Mouse (Mus musculus): ENCODE results near the gene Paox. TPM values are rescaled to one million over a fixed set of nuclear protein-coding genes. Genes with fewer than 3 reads are reported as not detected.
A peak's percentile ranks its signal among the peaks of the same experiment; 100 is the strongest.

Gene Paox
- 18.1 and 19.2 TPM in 2 replicates for polyA plus RNA-seq (2015; fragmentation: Nextera tagmentation; extraction: Ambion mirVana)

DNA sequence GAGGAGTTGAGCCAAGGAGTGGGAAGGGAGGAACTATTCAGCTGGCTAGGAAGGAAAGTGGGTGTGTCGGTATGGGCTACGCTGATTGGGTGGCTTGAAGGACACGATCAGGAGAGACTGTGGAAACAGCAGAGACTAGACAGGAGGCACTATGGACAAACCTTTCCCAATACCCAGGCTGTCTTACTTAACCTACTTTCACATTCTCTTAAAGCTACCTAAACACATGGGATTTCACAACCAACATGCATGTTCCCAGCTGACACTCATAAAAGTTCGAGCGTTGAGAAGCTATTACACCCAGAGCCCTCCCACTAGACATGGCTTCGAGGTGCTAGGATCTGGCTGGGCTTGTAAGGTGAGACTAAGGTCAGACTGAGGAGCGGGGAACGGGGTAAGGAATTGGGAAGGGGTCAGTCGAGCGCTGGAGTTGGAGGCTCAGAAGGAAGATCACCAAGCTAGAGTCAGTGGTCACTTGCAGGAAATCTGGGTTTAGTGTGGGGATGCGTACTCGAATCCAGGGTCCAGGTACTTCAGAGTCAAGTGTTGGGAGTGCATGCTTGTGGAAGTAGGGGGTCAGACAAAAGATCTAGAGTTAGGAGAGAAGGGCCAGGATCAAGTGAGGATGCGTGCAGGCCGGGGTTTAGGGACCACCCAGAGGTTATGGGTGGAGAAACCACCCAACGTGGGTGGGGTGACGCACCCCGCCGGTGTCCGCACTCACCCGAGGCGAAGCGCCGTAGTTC lies at the start of gene Paox:
Gene Paox (plus strand): TSS at position 217 of the 746 bp plus-strand sequence.
- no peaks in the 10 kb centered on the region for H3K27me3 ChIP-seq
- ATAC-seq (ENCODE audit: insufficient number of reproducible peaks, insufficient read depth, low FRiP score, low TSS enrichment, low read depth): 0 out of 2 replicates have a peak, but pooled peaks have one; percentile 59
- peak within 1 kb of the TSS; percentile 86 for H3K27ac ChIP-seq
- no peaks in the 10 kb centered on the region for H3K9me3 ChIP-seq
- 1% methylated on average over 23 of the region's 23 CpGs for WGBS
- peak within 1 kb of the TSS; percentile 85 for H3K4me2 ChIP-seq
- H3K9ac ChIP-seq: peak within 1 kb of the TSS; percentile 87
- peaks cover 22% of the 10 kb centered on the region for H3K36me3 ChIP-seq
- peaks cover 11% of the 10 kb centered on the region for H3K4me1 ChIP-seq
- H3K4me3 ChIP-seq: peak within 1 kb of the TSS; percentile 79

DNA sequence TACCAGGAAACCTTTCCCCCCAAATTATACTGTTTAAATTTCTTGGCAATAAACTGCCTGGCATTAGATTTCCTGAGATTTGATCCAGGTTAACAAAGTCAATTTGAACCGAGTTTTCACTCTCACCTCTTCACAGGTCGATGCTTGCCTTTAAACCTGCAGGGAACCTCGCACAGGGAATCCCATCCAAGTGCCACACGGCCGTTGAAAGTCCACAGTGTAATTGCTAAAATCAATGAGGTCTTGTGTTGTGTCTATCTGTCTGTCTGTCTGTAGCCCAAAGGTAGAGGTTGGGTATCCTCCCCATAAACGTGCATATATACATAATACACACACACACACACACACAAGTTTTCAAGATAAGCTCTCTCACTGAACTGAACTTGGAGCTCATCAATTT lies 48.2 kb upstream of the Paox start:
- Histone ChIP-seq H3K36me3 (no peaks in the 10 kb centered on the region), H3K27ac (no peak overlapping the region), H3K4me2 (no peak overlapping the region), H3K9ac (no peak overlapping the region), H3K4me1 (no peaks in the 10 kb centered on the region; the same call in 1 of the 2 replicates), H3K27me3 (peaks cover 66% of the 10 kb centered on the region), H3K4me3 (no peak overlapping the region), H3K9me3 (no peaks in the 10 kb centered on the region)
- 56% methylated on average over 6 of the region's 6 CpGs for WGBS
- ATAC-seq (ENCODE audit: insufficient number of reproducible peaks, insufficient read depth, low FRiP score, low TSS enrichment, low read depth): no peak

DNA sequence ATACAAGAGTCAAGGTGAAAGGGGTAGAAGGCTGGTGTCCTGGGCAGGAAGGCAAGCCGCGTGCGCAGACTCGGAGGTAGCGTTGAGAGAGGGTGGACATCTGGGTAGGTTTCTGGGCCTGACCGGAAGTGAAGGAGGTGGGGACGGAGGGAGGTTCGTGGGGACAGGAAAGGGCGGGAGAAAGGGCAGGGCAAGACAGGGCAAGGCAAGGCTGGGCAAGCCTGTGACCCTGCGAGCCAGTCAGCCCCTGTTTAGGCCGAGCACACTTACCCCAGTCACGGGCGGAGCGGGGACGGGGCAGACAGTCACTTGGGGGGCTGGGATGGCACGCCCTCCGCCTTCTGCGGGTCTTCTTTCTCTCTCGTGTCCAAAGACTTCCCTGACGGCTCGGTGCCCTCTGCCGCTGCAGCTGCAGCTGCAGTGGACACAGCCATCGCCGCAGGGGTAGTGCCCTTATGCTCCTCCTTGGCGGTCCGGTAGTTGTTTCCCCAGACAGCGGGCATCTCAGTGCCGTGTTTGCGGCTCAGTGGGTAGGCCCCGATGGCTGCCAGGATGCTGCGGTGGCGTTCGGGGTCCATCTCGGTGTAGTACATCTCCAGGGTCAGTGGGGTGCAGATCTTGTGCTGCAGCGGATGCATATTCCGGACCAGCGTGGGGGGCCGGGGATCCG lies 45.4 kb upstream of the Paox start:
- no peaks in the 10 kb centered on the region for H3K36me3 ChIP-seq
- H3K27me3 ChIP-seq: peaks cover 48% of the 10 kb centered on the region
- H3K9me3 ChIP-seq: no peaks in the 10 kb centered on the region
- H3K9ac ChIP-seq: peak overlapping the region; percentile 54
- no peak for ATAC-seq (ENCODE audit: insufficient number of reproducible peaks, insufficient read depth, low FRiP score, low TSS enrichment, low read depth)
- H3K4me3 ChIP-seq: peak overlapping the region; percentile 31
- H3K4me2 ChIP-seq: peak overlapping the region; percentile 56
- WGBS: 31% methylated on average over 32 of the region's 39 CpGs
- no peaks in the 10 kb centered on the region; the same call in 1 of the 2 replicates for H3K4me1 ChIP-seq
- H3K27ac ChIP-seq: no peak overlapping the region

DNA sequence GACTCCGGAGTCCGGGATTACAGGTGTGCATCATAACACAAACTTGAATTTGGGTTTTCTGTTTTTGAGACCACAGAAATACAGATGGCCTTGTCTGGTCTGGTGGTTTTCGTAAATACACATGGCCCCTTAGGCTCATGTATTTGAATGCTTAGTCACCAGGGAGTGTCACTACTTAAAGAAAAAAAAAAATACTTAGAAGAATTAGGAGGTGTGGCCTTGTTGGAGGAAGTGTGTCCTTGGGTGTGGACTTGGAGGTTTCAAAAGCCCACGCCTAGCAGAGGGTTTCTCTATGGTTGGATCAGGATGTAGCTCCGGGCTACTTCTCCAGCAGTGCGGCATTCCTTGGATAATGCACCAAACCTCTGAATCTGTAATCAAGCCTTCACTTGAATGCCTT lies 37.9 kb upstream of the Paox start:
- Histone ChIP-seq H3K4me3 (no peak overlapping the region), H3K9me3 (no peaks in the 10 kb centered on the region), H3K36me3 (no peaks in the 10 kb centered on the region), H3K27ac (no peak overlapping the region), H3K9ac (no peak overlapping the region), H3K27me3 (peaks cover 46% of the 10 kb centered on the region), H3K4me2 (no peak overlapping the region), H3K4me1 (peaks cover 13% of the 10 kb centered on the region)
- 63% methylated on average over 6 of the region's 6 CpGs for WGBS
- no peak for ATAC-seq (ENCODE audit: insufficient number of reproducible peaks, insufficient read depth, low FRiP score, low TSS enrichment, low read depth)

DNA sequence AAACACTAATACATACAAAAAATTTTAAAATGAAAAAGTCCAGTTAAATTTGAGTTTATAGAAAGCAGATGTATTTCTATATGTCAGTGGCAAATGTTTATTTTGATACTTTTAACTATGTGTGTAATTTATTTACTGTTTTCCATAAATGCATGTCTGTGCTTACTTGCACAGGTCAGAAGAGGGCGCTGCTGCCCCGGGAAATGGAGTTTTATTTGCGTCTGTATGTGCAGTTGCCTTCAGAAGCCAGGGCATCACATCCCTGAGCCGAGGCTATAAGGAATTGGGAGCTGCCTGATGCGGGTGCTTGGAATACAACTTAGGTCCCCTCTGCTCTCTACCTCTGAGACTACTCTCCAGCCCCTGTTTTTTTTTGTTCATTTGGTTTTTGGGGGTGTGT lies 36.9 kb upstream of the Paox start:
- no peaks in the 10 kb centered on the region for H3K9me3 ChIP-seq
- H3K4me3 ChIP-seq: no peak overlapping the region
- ATAC-seq (ENCODE audit: insufficient number of reproducible peaks, insufficient read depth, low FRiP score, low TSS enrichment, low read depth): no peak
- no peak overlapping the region for H3K27ac ChIP-seq
- no peak overlapping the region for H3K9ac ChIP-seq
- peaks cover 13% of the 10 kb centered on the region for H3K4me1 ChIP-seq
- 9% methylated on average over 5 of the region's 5 CpGs for WGBS
- no peaks in the 10 kb centered on the region for H3K36me3 ChIP-seq
- H3K27me3 ChIP-seq: peaks cover 50% of the 10 kb centered on the region
- H3K4me2 ChIP-seq: no peak overlapping the region

DNA sequence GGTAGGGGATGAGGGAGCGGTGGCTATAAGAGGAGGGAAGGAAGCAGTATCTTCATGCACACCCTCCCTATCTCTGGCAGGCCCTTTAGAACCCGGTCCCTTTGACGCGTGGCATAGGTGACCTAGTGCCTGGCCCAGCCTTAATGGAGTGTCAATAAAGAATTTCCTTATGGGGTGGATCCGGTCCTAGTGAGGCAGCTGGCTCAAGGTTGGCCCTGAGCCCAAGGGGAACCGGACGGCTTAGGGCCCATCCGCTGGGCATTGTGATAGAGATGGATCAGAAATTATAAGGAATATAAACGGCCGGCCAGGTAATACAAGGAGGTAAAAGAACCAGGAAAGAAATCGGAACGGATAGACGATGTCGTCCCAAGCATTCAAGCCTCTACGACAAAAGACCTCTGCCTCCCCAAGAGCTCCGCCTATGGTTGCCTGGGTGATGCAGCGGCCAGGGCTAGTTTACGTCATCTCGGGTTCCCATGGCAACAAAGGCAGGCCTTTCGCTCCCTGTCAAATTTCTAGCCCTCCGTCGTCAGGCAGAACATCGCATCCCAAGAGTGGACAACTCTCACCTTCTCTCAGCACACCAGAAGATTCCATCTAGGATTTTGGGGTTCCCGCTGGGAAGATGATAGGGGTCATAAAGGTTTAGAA lies 35.0 kb upstream of the Paox start:
- 3% methylated on average over 24 of the region's 24 CpGs for WGBS
- no peak overlapping the region for H3K27ac ChIP-seq
- no peaks in the 10 kb centered on the region for H3K36me3 ChIP-seq
- H3K9me3 ChIP-seq: no peaks in the 10 kb centered on the region
- no peak for ATAC-seq (ENCODE audit: insufficient number of reproducible peaks, insufficient read depth, low FRiP score, low TSS enrichment, low read depth)
- H3K4me1 ChIP-seq: peaks cover 13% of the 10 kb centered on the region
- H3K9ac ChIP-seq: 0 out of 2 replicates have a peak overlapping the region, but pooled peaks have one; percentile 33
- peaks cover 51% of the 10 kb centered on the region for H3K27me3 ChIP-seq
- peak overlapping the region; percentile 55 for H3K4me2 ChIP-seq
- H3K4me3 ChIP-seq: peak overlapping the region; percentile 35

DNA sequence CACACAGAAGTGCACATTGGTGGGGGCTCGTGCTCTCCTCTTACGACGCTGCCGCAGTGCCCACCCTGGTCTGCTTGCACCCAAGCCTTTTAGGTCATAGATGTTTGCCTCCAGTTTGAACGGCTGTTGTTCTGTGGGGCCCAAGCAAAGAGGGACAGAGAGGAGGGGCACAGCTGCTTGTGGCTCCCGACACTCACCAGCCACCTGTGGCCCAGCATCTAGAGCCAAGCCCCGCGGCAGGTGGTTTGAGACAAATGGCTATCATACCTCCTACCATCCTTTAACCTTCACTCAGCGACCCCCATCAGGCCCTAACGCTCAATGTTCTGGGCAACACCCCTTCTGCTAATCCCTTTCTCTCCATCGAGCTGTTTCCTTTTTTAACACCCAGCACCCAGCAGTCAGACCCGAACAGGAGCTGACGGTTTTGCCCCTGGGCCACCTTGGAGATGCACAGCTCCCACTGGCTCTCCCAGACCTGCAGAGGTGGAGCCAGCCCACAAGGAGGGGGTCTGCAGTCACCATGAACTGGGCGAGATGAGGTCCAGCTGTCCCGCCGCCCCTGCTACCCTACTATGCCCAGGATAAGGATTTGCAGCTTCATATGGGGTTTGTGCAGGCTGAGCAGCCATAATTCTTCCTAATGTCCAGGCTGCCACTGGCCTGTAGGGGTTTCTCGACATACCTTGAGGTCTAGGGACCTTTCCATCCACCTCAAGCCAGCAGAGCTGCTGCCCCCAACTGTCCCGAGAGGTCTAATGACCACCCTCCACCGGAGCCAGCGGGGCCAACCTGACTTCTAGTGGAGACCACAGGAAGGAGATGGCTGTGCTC lies 34.0 kb upstream of the Paox start:
- H3K4me3 ChIP-seq: peak overlapping the region; percentile 35
- H3K9ac ChIP-seq: no peak overlapping the region
- ATAC-seq (ENCODE audit: insufficient number of reproducible peaks, insufficient read depth, low FRiP score, low TSS enrichment, low read depth): no peak
- peaks cover 48% of the 10 kb centered on the region for H3K27me3 ChIP-seq
- H3K4me2 ChIP-seq: peak overlapping the region; percentile 55
- 15% methylated on average over 20 of the region's 20 CpGs for WGBS
- no peak overlapping the region for H3K27ac ChIP-seq
- H3K9me3 ChIP-seq: no peaks in the 10 kb centered on the region
- H3K4me1 ChIP-seq: peaks cover 13% of the 10 kb centered on the region
- no peaks in the 10 kb centered on the region for H3K36me3 ChIP-seq

DNA sequence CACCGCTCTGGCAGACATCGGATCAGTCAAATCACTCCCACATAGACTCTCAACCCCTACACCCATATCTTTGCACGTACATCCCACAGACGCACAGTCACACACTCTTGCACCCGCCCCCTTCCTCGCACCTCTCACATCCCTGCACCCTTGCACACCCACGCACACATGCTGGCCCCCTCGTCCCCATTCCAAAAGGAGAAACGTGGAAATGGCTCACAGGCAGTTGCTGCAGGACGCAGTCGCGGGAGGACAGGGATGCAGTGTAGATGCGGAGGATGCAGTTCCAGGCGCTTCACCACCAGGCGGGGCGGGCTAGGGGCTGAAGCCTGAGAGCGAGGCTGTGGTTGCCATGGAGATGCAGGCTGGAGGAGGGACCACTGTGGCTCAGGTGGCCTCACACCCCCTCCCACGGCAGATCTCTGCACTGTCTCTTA lies 33.3 kb upstream of the Paox start, which contains the start of gene Caly:
Gene Caly (minus strand): TSS at position 307 of the 437 bp plus-strand sequence.
- Histone ChIP-seq H3K36me3 (no peaks in the 10 kb centered on the region), H3K27me3 (peaks cover 48% of the 10 kb centered on the region), H3K4me3 (no peak within 1 kb of the TSS), H3K4me1 (peaks cover 13% of the 10 kb centered on the region), H3K9ac (no peak within 1 kb of the TSS), H3K27ac (no peak within 1 kb of the TSS), H3K4me2 (peak within 1 kb of the TSS; percentile 55), H3K9me3 (no peaks in the 10 kb centered on the region)
- ATAC-seq (ENCODE audit: insufficient number of reproducible peaks, insufficient read depth, low FRiP score, low TSS enrichment, low read depth): peak; percentile 56; the same call in 1 of the 2 replicates
- 5% methylated on average over 18 of the region's 18 CpGs for WGBS

DNA sequence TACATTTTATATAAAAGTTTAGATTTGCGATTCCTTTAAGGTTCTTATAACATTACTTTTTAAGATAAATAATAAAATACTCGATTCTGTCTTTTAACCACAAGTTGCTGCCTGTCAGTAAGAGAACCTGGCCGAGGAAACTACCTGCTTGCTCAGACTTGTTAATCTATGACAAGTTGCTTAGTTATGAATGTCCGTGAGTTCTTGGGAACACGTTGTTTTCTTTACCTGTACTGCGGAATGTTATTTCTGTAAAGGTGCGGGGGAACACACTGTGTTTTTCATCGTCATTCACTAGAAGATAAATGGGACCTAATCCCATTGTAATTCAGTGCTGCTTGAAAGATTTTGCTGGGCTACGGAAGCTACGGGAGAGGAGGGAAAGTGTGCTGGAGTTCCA lies 25.0 kb upstream of the Paox start:
- 66% methylated on average over 10 of the region's 10 CpGs for WGBS
- Histone ChIP-seq H3K9ac (no peak overlapping the region), H3K27me3 (no peaks in the 10 kb centered on the region), H3K27ac (no peak overlapping the region; the same call in 1 of the 2 replicates), H3K9me3 (no peaks in the 10 kb centered on the region), H3K4me3 (no peak overlapping the region), H3K36me3 (no peaks in the 10 kb centered on the region), H3K4me1 (peaks cover 7% of the 10 kb centered on the region; the same call in 1 of the 2 replicates), H3K4me2 (no peak overlapping the region)
- no peak for ATAC-seq (ENCODE audit: insufficient number of reproducible peaks, insufficient read depth, low FRiP score, low TSS enrichment, low read depth)

DNA sequence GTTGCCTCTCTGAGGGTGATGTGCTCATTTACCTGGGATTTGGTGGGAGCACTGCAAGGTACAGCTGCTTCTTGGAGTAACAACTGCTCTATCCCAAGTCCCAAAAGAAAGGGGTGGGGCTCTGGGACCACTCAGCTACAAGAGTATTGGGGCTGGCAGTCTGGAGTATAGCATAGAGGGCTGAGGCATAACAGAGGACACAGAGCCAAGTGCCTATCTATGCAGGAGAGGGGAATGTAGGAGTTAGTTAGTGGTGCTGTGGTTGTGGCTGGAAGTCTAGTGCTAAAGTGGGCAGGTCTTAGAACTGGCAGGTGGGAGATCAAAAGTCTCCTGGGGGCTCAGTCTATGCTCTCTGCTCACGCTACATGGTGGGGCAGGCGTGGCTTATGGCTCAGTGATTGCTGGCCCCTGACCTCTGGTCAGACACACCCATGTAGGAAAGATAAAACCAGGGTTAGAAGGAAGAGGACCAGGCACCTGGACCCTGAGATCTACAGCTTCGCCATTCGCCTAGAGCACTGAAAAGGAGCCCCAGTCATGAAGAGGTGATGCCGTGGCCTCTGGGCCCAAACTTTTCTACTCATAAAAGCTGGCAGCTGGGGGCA lies 22.6 kb upstream of the Paox start, which contains the start of gene Prap1:
Gene Prap1 (plus strand): TSS at position 472 of the 605 bp plus-strand sequence.
- Histone ChIP-seq H3K9ac (no peak within 1 kb of the TSS), H3K4me3 (no peak within 1 kb of the TSS), H3K4me2 (no peak within 1 kb of the TSS), H3K9me3 (no peaks in the 10 kb centered on the region), H3K36me3 (no peaks in the 10 kb centered on the region), H3K27me3 (no peaks in the 10 kb centered on the region), H3K27ac (no peak within 1 kb of the TSS), H3K4me1 (peaks cover 7% of the 10 kb centered on the region; the same call in 1 of the 2 replicates)
- no peak for ATAC-seq (ENCODE audit: insufficient number of reproducible peaks, insufficient read depth, low FRiP score, low TSS enrichment, low read depth)
- 65% methylated on average over 5 of the region's 5 CpGs for WGBS

Data from embryonic facial prominence, embryonic 13.5 days (tissue).